Mouse (Mus musculus) C2C12 (cell line): Measurements from ENCODE around the gene Cyth1.

Experiments
- CEBPB ChIP-seq: IDR thresholded peaks from one replicate; pipeline ENCODE4 v1.6.1; 2011; ENCODE audit warnings: low read depth, mild to moderate bottlenecking, control low read depth, moderate library complexity
- CTCF ChIP-seq: IDR thresholded peaks from one replicate; pipeline ENCODE4 v1.5.1; 2011; ENCODE audit not compliant: control insufficient read depth, insufficient read depth, insufficient read length
- MAX ChIP-seq: IDR thresholded peaks from one replicate; pipeline ENCODE4 v1.6.1; 2011; ENCODE audit warnings: mild to moderate bottlenecking, control low read depth
- MYOD1 ChIP-seq: IDR thresholded peaks from one replicate; pipeline ENCODE4 v1.6.1; 2011; ENCODE audit warnings: low read depth; ENCODE audit not compliant: control insufficient read depth, insufficient read length
- MYOG ChIP-seq: IDR thresholded peaks from one replicate; pipeline ENCODE4 v1.6.1; 2011; ENCODE audit not compliant: control insufficient read depth, insufficient read length; ENCODE audit errors: extremely low read depth

DNA sequence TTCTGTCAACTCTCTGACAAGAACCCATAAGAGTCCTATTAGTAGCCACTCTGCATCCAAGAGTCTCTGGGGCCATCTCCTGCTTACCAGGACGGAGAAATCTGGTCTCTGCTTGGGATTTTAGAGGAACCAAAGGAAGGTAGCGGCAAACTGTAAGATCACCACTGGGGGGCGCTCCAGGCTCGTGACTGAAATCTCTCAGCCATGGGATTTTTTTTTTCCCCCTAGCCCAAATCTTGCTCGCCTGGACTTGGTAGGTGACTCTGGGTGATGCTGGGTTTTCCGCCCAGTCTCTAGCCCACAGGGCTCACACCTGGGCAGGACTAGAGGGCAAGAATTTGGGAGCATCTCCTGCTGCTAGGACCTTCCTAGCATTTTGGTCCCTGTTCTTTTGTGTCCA lies 164.6 kb downstream of the Cyth1 start:
- TF ChIP-seq CTCF = peak; percentile 41
- no peak for TF ChIP-seq CEBPB
- TF ChIP-seq MAX = no peak
- TF ChIP-seq MYOG = no peak
- TF ChIP-seq MYOD1 = no peak
